In the genomic region with DNA sequence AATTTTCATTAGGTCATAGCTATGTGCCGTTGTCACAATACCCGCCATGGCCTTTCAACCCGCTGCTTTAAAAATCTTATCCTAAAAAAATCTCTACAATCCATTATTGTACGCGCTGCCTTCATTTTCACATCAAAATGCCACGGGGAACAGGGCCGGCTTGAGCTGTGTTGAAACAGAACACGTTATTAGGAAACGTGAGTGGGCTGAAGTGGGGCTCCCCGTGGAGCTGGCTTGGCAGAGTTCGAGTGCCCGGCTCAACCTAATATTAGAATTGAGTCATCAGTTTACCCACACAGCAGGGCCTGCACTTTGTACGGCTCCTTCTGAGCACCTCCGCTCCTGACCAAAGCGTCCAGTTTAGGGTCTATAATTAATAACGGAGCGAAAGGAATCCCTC, we compare ENCODE assay signal across 9 mouse cellular contexts.
DNase-seq lines count a peak whose midpoint lies in the region; ATAC-seq and TF ChIP-seq lines count a peak whose summit lies in the region.
"Had no signal": no experiment of that assay in that cellular context is flagged by ENCODE, and none has a peak within 500 bp of the region (broad histone marks: within the 10 kb centered on the region; RNA-seq: fewer than 3 reads in every experiment).

No protein-coding gene starts in this region.

- H3K36me3 ChIP-seq in lung, embryonic 14.5 days (ENCODE audit: insufficient read depth), result no peaks in the 10 kb centered on the region
- H3K36me3 ChIP-seq in intestine, embryonic 15.5 days, result no peaks in the 10 kb centered on the region
- no peaks in the 10 kb centered on the region for H3K36me3 ChIP-seq in neural tube, embryonic 15.5 days
- H3K36me3 ChIP-seq in liver, embryonic 11.5 days (ENCODE audit: control insufficient read depth, insufficient read depth, low read length), result no peaks in the 10 kb centered on the region

- no peak overlapping the region for H3K27ac ChIP-seq in lung, embryonic 14.5 days (ENCODE audit: low read depth)
- H3K27ac ChIP-seq in intestine, embryonic 15.5 days, result no peak overlapping the region
- H3K27ac ChIP-seq in neural tube, embryonic 15.5 days (replicated peaks), result no peak overlapping the region
- H3K27ac ChIP-seq in liver, embryonic 11.5 days (ENCODE audit: low read depth, low read length), result no peak overlapping the region

- peak overlapping the region; percentile 46 for H3K4me2 ChIP-seq in lung, embryonic 14.5 days
- H3K4me2 ChIP-seq in intestine, embryonic 15.5 days (replicated peaks), result peak overlapping the region; percentile 52
- peak overlapping the region; percentile 42 for H3K4me2 ChIP-seq in neural tube, embryonic 15.5 days
- no peak overlapping the region for H3K4me2 ChIP-seq in liver, embryonic 11.5 days

- no peak overlapping the region for H3K9ac ChIP-seq in lung, embryonic 14.5 days
- H3K9ac ChIP-seq in intestine, embryonic 15.5 days, result no peak overlapping the region
- H3K9ac ChIP-seq in neural tube, embryonic 15.5 days (replicated peaks), result no peak overlapping the region
- H3K9ac ChIP-seq in liver, embryonic 11.5 days (ENCODE audit: low read depth, low read length), result no peak overlapping the region

- WGBS in lung, embryonic 14.5 days, result 24% methylated on average over 17 of the region's 17 CpGs
- WGBS in intestine, embryonic 15.5 days, result 33% methylated on average over 17 of the region's 17 CpGs
- WGBS in neural tube, embryonic 15.5 days, result 42% methylated on average over 17 of the region's 17 CpGs
- 69% methylated on average over 17 of the region's 17 CpGs for WGBS in liver, embryonic 11.5 days

- H3K4me3 ChIP-seq in lung, embryonic 14.5 days (ENCODE audit: low read depth, low read length), result 0 out of 2 replicates have a peak overlapping the region, but pooled peaks have one; percentile 2
- no peak overlapping the region for H3K4me3 ChIP-seq in intestine, embryonic 15.5 days (replicated peaks)
- 0 out of 2 replicates have a peak overlapping the region, but pooled peaks have one; percentile 8 for H3K4me3 ChIP-seq in neural tube, embryonic 15.5 days (replicated peaks)
- H3K4me3 ChIP-seq in liver, embryonic 11.5 days (ENCODE audit: low read depth, low read length), result no peak overlapping the region

- ATAC-seq in lung, embryonic 14.5 days (ENCODE audit: insufficient read depth), result no peak
- ATAC-seq in intestine, embryonic 15.5 days, result no peak
- ATAC-seq in neural tube, embryonic 15.5 days (ENCODE audit: low FRiP score), result peak; percentile 41; the same call in 1 of the 2 replicates
- ATAC-seq in liver, embryonic 11.5 days (replicated peaks; ENCODE audit: low FRiP score), result no peak

- no peaks in the 10 kb centered on the region for H3K27me3 ChIP-seq in lung, embryonic 14.5 days (ENCODE audit: insufficient read depth, low read length)
- H3K27me3 ChIP-seq in intestine, embryonic 15.5 days (replicated peaks), result no peaks in the 10 kb centered on the region
- no peaks in the 10 kb centered on the region for H3K27me3 ChIP-seq in neural tube, embryonic 15.5 days (replicated peaks)
- H3K27me3 ChIP-seq in liver, embryonic 11.5 days (replicated peaks; ENCODE audit: control insufficient read depth, insufficient read depth, low read length), result no peaks in the 10 kb centered on the region

- DNase-seq in adrenal gland, postnatal 14 days, result peak; percentile 14
- DNase-seq in adrenal gland, adult 18-20 months (ENCODE audit: low spot score in 2 of 2), result no peak
- DNase-seq in lung, embryonic 14.5 days, result no peak
- no peak for DNase-seq in lung, postnatal 14 days
- DNase-seq in gastrocnemius, adult 8-10 months (ENCODE audit: low spot score in 2 of 2), result no peak
- DNase-seq in liver, embryonic 11.5 days (ENCODE audit: low spot score), result no peak
- DNase-seq: lung, adult 2 months had no signal

- H3K4me1 ChIP-seq in lung, embryonic 14.5 days (ENCODE audit: insufficient read depth), result no peaks in the 10 kb centered on the region
- H3K4me1 ChIP-seq in intestine, embryonic 15.5 days (replicated peaks), result peaks cover 8% of the 10 kb centered on the region; the same call in 1 of the 2 replicates
- H3K4me1 ChIP-seq in neural tube, embryonic 15.5 days, result peaks cover 10% of the 10 kb centered on the region
- no peaks in the 10 kb centered on the region for H3K4me1 ChIP-seq in liver, embryonic 11.5 days (replicated peaks; ENCODE audit: control insufficient read depth, insufficient read depth, low read length)

- no peaks in the 10 kb centered on the region for H3K9me3 ChIP-seq in lung, embryonic 14.5 days (ENCODE audit: low read depth, low read length)
- H3K9me3 ChIP-seq in intestine, embryonic 15.5 days, result no peaks in the 10 kb centered on the region
- H3K9me3 ChIP-seq in neural tube, embryonic 15.5 days (replicated peaks), result no peaks in the 10 kb centered on the region
- no peaks in the 10 kb centered on the region for H3K9me3 ChIP-seq in liver, embryonic 11.5 days (ENCODE audit: control insufficient read depth, low read length)

- TF ChIP-seq CTCF in lung, embryonic 14.5 days (IDR thresholded peaks at IDR 0.05; ENCODE audit: low read depth), result no peak

Comparison
In these comparisons a context has a peak if more than half of its experiments do, and no peak if none do; other contexts are left out.
1. H3K4me3 ChIP-seq: peak in lung, embryonic 14.5 days (single experiment) and neural tube, embryonic 15.5 days (single experiment); none in intestine, embryonic 15.5 days (single experiment) and liver, embryonic 11.5 days (single experiment).